Mouse (Mus musculus): ENCODE data around the gene Mfsd12.

GRCm38 (mm10) chr10:81400371-81401204 lies 43.3 kb downstream of the Mfsd12 start:
- TF ChIP-seq HCFC1 (IDR thresholded peaks at IDR 0.05; ENCODE audit: borderline replicate concordance, insufficient read depth, low read length) (no peak), CHD2 (IDR thresholded peaks at IDR 0.05; ENCODE audit: low read depth, low read length) (no peak), ZNF384 (IDR thresholded peaks at IDR 0.05; ENCODE audit: low read depth, low read length) (no peak), ZC3H11A (IDR thresholded peaks at IDR 0.05; ENCODE audit: borderline replicate concordance, low read depth, low read length) (no peak)

Data from ES-E14 (cell line).